Mouse (Mus musculus) T-cell, adult 66 days (primary cell): ENCODE measurements around the gene Hmg20b. TPM values are rescaled to one million over a fixed set of nuclear protein-coding genes. Genes with fewer than 3 reads are reported as not detected.

ENCODE experiments used
- total RNA-seq, 2 experiments: library from RNA; stranded (reverse); gene quantifications; 3 replicates in 1 of 2; 4 replicates in 1 of 2; pipeline ENCODE4 v1.2.4; 2023

Gene Hmg20b
- total RNA-seq, result 10 to 100 TPM; 33.7 to 41.3 TPM

GRCm38 (mm10) chr10:81350351-81351063 is at the start of gene Hmg20b:
Gene Hmg20b (minus strand): TSS chr10:81350480.

GRCm38 (mm10) chr10:81392781-81393185 is 42.5 kb upstream of the Hmg20b start, which contains the start of gene Smim24:
Gene Smim24 (plus strand): TSS chr10:81393051.

GRCm38 (mm10) chr10:81388505-81389055 is 38.3 kb upstream of the Hmg20b start, which contains the start of gene Gm48552:
Gene Gm48552 (plus strand): TSS chr10:81389005.

GRCm38 (mm10) chr10:81383802-81384604 is 33.7 kb upstream of the Hmg20b start, which contains the start of the genes Dohh and Gm48551:
Gene Dohh (plus strand): TSS chr10:81384428.
Gene Gm48551 (plus strand): TSS chr10:81384466.

GRCm38 (mm10) chr10:81377793-81378552 is 27.7 kb upstream of the Hmg20b start, which contains the start of gene Fzr1:
Gene Fzr1 (minus strand): TSS chr10:81378516.

GRCm38 (mm10) chr10:81365672-81366476 is 15.6 kb upstream of the Hmg20b start, which contains the start of gene 4930404N11Rik:
Gene 4930404N11Rik (minus strand): TSS chr10:81365816.

GRCm38 (mm10) chr10:81356991-81357844 is 6.9 kb upstream of the Hmg20b start, which contains the start of gene Mfsd12:
Gene Mfsd12 (plus strand): TSS chr10:81357491.

GRCm38 (mm10) chr10:81342686-81343505 is 7.4 kb downstream of the Hmg20b start, which contains the start of gene Gipc3:
Gene Gipc3 (minus strand): TSS chr10:81343266.

GRCm38 (mm10) chr10:81328386-81328785 is 21.9 kb downstream of the Hmg20b start, which contains the start of gene Tbxa2r:
Gene Tbxa2r (plus strand): TSS chr10:81328731.

GRCm38 (mm10) chr10:81320550-81321347 is 29.5 kb downstream of the Hmg20b start, which contains the start of gene Cactin:
Gene Cactin (plus strand): TSS chr10:81321103.

Other genes starting within 250 kb of the Hmg20b start
- 100 to 1,000 TPM; 134 to 145 TPM for gene Map2k2, start 244.6 kb downstream of the Hmg20b start, total RNA-seq
- 10 to 100 TPM; 75.0 to 78.0 TPM for gene Zbtb7a, start 215.3 kb downstream of the Hmg20b start, total RNA-seq
- 10 to 100 TPM; 37.2 to 43.2 TPM for gene Pias4, start 182.6 kb downstream of the Hmg20b start, total RNA-seq
- gene Eef2, start 173.8 kb downstream of the Hmg20b start, total RNA-seq, result 1,000 to 10,000 TPM; 2,301 to 2,484 TPM
- 10 to 100 TPM; 62.4 to 62.6 TPM for gene Dapk3, start 167.5 kb downstream of the Hmg20b start, total RNA-seq
- gene 4930442H23Rik, start 166.6 kb downstream of the Hmg20b start, total RNA-seq, result not detected
- not detected for gene Nmrk2, start 148.4 kb downstream of the Hmg20b start, total RNA-seq
- gene Atcay, start 119.6 kb downstream of the Hmg20b start, total RNA-seq, result 1 to 10 TPM; 1.4 to 2.7 TPM
- gene Zfr2, start 117.3 kb downstream of the Hmg20b start, total RNA-seq, result 1 to 10 TPM; 5.2 to 5.5 TPM
- gene Matk, start 97.5 kb downstream of the Hmg20b start, total RNA-seq, result 10 to 100 TPM; 16.0 to 20.8 TPM
- 10 to 100 TPM; 78.6 to 84.0 TPM for gene Mrpl54, start 83.5 kb downstream of the Hmg20b start, total RNA-seq
- 10 to 100 TPM; 28.8 to 36.2 TPM for gene Apba3, start 83.5 kb downstream of the Hmg20b start, total RNA-seq
- gene Tjp3, start 58.9 kb downstream of the Hmg20b start, total RNA-seq, result 1 to 10 TPM; 4.2 to 5.8 TPM
- gene Pip5k1c, start 57.5 kb downstream of the Hmg20b start, total RNA-seq, result 100 to 1,000 TPM; 104 to 118 TPM
- 10 to 100 TPM; 48.1 to 49.9 TPM for gene Cactin, start 29.4 kb downstream of the Hmg20b start, total RNA-seq
- gene Tbxa2r, start 21.7 kb downstream of the Hmg20b start, total RNA-seq, result 10 to 100 TPM; 30.0 to 30.7 TPM
- not detected for gene Gipc3, start 7.2 kb downstream of the Hmg20b start, total RNA-seq
- gene Mfsd12, start 7.0 kb upstream of the Hmg20b start, total RNA-seq, result 10 to 100 TPM in 1 of 2 experiments, 1 to 10 TPM in 1; 5.9 to 10.6 TPM
- 10 to 100 TPM in 1 of 2 experiments, 1 to 10 TPM in 1; 8.0 to 10.6 TPM for gene 4930404N11Rik, start 15.3 kb upstream of the Hmg20b start, total RNA-seq
- gene Fzr1, start 28.0 kb upstream of the Hmg20b start, total RNA-seq, result 10 to 100 TPM; 32.5 to 38.5 TPM
- 10 to 100 TPM; 38.0 to 44.2 TPM for gene Dohh, start 33.9 kb upstream of the Hmg20b start, total RNA-seq
- gene Gm48551, start 34.0 kb upstream of the Hmg20b start, total RNA-seq, result 1 to 10 TPM; 3.3 to 5.8 TPM
- gene Gm48552, start 38.5 kb upstream of the Hmg20b start, total RNA-seq, result 1 to 10 TPM; 6.1 to 6.4 TPM
- gene Smim24, start 42.6 kb upstream of the Hmg20b start, total RNA-seq, result 1 to 10 TPM; 3.6 to 6.8 TPM
- 10 to 100 TPM; 18.7 to 22.7 TPM for gene Nfic, start 105.2 kb upstream of the Hmg20b start, total RNA-seq
- gene Celf5, start 132.2 kb upstream of the Hmg20b start, total RNA-seq, result under 1 TPM in 1 of 2 experiments, not detected in 1; 0.44 TPM
- 100 to 1,000 TPM; 203 to 223 TPM for gene Ncln, start 145.9 kb upstream of the Hmg20b start, total RNA-seq
- 100 to 1,000 TPM; 155 to 169 TPM for gene S1pr4, start 149.7 kb upstream of the Hmg20b start, total RNA-seq
- gene Gna15, start 173.7 kb upstream of the Hmg20b start, total RNA-seq, result 10 to 100 TPM; 12.5 to 23.0 TPM
- 10 to 100 TPM; 26.8 to 35.6 TPM for gene Gna11, start 194.7 kb upstream of the Hmg20b start, total RNA-seq
- 100 to 1,000 TPM; 555 to 631 TPM for gene Aes, start 209.0 kb upstream of the Hmg20b start, total RNA-seq
- gene Tle2, start 224.1 kb upstream of the Hmg20b start, total RNA-seq, result 1 to 10 TPM; 5.1 to 5.2 TPM